Mouse (Mus musculus) lung, postnatal 4 days (tissue): ENCODE results near the gene Tppp3.
A peak's percentile ranks its signal among the peaks of the same experiment; 100 is the strongest.

Experiments
- DNase-seq, 2 experiments: peaks; one replicate each; pipeline ENCODE4 v3.0.0; 2021

Gene Tppp3

DNA sequence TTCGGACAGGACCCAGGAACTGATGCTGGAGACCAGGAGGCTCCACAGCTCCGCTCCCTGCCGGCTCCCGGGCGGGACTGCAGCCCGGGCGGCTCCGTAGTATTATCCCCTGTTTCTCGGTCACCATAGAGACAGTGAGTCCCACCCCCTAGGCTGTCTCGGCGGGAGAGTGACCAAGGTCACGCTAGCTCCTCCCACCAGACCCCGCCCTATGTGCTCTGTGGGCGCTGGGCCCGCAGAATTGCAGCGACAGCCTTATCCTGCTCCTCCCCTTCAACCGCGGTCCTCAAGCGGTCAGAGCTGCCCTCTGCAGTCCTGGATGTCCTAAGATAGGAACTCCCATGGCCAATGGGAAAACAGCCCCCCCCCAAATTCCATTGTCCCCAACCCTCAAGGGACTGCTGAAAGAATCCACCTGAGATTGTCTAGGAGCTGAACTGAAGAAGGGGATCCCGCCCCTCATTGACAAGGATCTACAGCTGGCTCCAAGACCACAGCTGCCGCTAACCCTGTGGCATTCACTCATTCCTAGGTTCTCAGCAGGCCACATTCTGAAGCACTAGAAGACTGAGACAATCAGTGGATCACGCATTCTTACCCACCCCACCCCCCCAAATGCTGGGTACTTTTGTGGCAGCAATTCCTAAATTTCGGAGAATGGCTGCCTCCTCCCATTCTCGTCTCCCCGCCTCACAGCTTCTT lies at the start of gene Tppp3:
TSS of gene Tppp3 (minus strand) at position 213 of the 702 bp plus-strand sequence.
- DNase-seq: peak; percentile 98

DNA sequence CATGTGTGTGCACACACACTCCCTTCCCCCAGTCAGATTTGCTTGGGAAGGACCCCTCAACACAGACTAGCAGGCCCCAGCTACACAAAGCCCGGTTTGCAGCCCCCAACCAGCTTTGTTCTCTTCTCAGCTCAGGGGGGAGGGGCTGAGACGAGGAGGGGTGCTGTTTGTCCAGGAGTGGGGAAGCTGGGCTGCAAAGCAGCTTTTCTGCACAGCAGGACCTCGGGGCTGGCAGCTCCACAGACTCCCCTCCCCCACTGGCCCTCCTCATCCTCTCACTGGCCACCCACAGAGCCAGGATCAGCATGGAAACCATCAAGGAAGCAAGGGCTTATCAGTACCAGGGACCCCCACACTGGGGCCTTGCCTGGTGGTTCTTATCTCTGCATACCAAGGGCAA lies 49.7 kb upstream of the Tppp3 start:
- DNase-seq: no peak

DNA sequence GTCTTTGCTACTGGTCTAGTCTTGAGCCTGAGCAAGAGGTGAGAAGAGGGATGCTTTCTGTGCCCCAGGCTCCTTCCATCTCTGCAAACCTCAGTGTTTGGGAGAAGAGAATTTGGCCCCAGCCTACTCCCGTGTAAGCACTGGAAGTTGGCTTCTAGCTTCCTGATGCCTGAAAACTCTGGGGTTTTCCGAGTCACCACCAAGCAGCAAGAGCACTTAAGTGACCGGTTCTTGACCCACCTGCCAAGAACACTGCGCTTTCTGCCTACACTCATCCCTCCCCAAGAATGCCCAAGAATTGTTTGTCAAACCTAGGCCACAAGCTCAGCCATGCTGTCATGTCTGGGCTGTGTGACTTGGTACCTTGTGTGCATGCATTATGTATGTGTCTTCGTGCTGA lies 49.2 kb upstream of the Tppp3 start:
- no peak for DNase-seq

DNA sequence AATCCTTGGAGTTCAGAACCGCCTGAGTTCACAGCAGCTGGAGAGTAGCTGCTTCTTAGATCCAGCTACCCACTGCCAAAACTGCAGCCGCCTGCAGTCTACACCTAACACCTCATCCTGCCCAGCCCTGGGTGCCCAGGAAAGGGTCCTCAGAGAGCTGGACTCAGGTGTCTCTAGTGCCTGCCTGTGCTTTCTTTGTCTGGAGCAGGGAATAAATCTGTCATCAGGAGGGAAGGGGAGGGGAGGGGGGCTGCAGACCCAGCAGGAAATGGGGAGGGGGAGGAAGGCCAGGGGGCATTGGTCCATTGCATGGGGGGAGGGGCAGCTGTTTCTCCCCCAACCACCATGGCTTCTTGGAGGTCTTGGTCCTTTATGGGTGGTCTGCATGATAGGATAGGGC lies 48.3 kb upstream of the Tppp3 start:
- DNase-seq: peak in 1 of 2 experiments; percentile 62

DNA sequence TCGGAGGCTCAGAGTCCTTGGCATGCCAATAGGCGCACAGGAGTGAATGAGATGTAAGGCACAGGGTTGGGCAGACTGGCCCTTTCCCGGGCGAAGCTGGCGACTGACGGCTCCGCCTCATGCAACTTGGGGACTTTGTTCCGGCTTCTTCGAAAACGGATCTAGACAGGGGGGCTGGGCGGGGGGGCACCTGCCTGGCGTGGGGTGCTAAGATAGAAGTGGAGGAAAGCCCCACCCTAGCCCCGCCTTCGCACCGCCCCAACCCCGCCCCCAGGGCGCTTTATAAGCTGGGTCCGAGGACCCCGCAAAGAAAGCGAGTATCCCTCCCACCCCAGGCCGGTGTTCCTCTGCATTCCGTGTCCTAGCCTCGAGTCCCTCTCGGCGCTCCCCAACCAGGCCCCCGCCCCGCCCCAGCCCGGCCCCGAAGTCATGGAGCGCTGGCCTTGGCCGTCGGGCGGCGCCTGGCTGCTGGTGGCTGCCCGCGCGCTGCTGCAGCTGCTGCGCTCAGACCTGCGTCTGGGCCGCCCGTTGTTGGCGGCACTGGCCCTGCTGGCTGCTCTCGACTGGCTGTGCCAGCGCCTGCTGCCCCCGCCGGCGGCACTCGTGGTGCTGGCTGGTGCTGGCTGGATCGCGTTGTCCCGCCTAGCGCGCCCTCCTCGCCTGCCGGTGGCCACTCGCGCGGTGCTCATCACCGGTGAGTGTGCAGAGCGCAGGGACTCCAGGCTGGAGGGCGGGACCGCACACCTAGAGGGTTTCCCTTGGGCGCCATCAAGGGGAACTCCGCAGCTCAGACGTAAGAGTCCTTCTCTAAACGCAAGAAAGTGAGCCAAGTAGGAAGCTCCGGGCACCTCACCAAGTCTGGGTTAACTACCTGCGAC lies 47.3 kb upstream of the Tppp3 start, which contains the start of gene Hsd11b2:
TSS of gene Hsd11b2 (plus strand) at position 320 of the 878 bp plus-strand sequence.
- peak; percentile 65 to 77 for DNase-seq

DNA sequence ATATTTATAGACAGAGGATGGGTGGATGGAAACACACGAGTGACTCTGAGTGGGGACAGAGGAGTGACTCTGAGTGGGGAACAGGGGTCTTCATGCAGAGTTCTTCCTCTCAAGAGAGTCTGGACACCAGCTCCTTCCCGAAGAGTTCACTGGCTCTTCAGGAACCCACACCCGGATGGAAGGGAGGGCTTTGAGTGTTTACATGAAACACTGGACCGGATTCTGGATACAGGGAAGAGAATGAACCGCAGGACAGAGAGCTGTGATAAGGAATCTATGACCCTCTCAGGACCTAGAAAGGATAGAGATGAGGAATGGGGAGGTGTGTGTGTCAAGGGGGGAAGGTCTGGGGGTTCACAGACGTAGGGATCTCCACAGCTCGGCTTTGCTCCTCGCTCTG lies 46.0 kb upstream of the Tppp3 start:
- no peak for DNase-seq

DNA sequence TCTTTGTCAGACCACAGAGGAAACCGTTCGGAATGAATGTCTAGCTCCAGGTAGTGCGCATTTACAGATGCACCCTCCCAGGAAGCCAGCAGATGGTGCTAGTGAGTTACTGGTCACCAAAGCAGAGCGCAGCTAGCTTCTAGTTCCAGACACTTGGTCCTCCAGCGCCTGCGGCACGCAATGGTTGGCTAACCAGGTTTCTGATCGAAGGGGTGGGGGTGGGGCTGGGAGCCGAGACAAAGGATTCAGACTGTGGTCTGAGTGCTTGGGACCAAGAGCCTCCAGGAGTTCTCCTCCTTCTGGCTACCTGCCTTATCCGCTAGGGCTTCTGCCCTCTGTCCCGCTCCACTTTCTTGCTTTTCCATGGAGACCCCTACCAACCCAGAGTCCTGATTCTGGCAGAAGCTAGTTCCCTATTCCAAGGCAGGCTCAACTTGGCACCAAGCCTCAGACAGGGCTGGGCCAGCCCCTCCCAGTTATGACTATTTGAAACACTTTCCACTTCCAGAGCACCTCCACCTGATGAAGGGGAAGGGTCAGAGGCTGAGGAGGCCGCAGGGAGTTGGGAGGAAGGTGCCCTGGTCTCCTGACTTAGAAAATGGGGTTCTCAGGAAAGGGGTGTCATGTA lies 44.8 kb upstream of the Tppp3 start:
- DNase-seq: peak; percentile 80 to 85

DNA sequence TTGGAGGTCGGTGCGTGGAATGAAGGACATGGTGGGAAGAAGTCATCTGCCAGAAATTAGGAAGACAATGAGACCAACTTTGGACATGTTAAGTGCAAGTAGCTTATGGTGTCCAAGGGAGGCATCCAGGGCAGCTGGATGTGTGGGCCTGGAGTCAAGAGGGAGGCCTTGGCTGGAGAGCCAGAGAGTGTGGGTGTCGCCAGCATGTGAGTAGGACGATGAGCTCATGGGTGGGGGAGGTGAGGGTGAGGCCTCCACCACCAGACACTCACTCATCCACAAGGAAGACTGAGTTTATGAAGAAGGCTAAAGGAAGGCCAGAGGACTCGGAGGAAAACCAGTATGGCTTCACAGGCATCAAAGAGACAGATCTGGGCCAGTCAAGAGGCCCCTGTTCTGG lies 43.3 kb upstream of the Tppp3 start:
- peak; percentile 50 to 70 for DNase-seq

DNA sequence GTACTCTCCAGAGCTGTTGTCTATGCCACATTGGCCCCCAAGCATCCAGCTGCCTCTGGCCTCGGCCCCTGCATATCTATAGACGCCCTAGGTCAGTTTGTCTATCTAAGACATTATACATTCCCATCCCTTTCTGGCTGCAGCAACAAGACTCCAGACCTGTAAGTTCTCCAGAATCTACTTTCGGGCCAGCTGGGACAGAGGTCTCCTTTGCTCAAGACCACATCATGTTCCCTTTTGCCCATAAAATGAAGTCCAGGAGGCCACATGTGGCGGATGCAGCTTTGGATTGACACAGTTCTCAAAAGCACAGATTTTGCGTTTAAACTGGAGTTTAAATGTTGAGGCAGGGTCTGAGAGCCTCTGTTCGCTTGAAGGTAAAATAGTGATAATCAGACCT lies 42.9 kb upstream of the Tppp3 start:
- no peak for DNase-seq

DNA sequence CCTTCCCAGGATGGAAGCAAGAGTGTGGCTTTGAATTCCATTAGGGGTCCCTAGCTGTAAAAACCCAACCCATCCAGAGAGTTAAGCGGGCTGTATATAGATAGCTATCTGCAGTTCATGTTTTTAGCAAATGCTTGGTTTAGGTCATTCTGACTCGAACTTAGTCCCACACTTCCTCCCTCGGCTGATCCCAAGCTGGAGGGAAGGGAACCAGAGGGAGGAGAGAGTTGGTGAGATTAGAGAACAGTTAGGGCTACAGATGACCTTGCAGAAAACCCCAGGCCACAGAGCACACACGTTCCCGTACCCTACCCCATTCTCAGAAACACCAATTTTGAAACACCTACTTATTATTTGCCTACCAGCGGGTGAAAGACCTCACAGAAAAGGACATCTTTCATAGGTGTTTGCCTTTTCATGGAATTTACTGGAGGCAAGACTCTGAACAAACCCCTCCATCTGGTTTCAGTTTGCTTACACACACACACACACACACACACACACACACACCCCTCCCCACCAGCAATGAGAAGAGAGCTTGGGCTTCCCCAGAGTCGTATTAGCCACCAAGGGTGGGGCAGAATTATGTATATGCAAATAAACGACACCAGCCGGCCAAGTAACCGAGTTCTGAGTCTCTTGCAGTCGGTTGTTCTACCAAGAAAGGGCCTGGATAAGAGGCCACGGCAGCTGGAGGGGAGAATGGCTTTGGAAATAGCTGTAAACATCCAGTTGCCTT lies 38.8 kb upstream of the Tppp3 start:
- DNase-seq: no peak

DNA sequence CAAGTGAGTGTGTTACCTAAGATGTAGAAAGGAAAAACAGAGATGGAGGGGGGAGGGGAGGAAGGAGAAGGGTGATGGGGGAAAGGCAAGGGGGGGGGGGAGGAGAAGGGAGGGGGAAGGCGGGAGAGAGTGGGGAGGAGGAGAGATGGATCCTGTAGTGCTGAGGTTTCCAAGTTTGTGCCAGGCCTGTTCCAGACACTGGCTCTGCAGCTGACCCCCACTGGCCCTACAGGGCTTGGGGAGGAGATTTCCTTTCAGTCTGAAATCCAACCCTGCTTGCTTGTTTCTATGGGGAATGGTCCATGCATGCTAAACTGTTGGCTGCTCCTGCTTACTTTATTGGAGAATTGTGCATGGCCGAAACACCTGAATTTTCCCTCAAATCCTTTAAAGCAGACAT lies 37.4 kb upstream of the Tppp3 start:
- no peak for DNase-seq

DNA sequence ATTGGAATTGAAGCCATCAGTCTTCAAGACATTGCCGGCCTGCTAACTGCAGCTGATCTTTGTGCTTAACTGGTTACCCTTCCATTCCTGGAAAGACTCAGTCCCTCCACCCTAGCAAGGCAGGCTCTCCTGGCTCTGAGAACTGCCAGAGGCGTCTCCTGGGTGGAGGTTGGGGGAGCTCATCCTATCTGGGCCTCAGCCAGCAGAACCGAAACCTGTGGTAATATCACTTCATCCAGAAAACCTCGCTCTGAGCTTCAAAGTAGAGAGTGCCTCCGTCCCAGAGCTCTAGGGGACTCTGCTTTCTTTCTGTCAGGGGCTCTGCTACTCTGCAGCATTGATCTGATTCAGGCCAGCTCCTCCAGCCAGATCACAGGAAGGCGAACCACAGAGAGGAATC lies 35.7 kb upstream of the Tppp3 start:
- DNase-seq: peak in 1 of 2 experiments; percentile 18

DNA sequence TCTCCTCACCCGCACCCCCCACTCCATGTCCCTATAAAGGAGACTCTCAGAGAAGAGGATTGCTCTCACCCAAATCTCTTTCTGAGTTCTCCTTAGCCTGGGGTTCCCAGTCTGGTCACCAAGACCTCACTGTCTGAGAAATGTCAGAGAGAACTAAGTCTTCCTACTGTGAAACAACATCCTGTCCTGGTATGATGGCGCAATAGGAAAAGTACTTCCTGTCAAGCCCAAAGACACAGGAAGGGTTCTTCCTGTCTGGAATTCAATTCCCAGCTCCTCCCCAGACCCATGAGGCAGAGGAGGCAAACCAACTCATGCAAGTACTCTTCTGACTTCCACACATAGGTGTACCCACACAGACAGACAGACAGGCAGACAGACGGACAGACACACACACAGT lies 33.3 kb upstream of the Tppp3 start:
- DNase-seq: peak; percentile 18 to 25

DNA sequence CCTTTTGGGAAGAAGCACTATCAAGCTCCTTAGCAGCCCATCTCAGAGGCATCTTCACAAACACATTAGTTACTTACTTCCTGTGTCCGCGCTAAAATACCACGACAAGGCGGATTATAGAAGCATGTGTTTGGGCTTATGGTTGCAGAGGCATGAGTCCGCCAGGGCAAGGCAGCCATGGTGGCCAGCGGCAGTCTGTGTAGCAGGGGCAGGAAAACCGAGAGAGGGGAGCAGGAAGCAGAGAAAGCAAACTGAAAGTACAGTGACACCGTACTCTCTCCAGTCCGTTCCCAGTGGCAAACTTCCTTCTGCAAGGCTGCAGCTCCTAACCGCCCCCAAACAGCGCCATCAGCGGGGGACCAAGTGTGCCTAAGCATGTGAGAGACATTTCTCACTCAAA lies 28.5 kb upstream of the Tppp3 start:
- DNase-seq: peak in 1 of 2 experiments; percentile 23

DNA sequence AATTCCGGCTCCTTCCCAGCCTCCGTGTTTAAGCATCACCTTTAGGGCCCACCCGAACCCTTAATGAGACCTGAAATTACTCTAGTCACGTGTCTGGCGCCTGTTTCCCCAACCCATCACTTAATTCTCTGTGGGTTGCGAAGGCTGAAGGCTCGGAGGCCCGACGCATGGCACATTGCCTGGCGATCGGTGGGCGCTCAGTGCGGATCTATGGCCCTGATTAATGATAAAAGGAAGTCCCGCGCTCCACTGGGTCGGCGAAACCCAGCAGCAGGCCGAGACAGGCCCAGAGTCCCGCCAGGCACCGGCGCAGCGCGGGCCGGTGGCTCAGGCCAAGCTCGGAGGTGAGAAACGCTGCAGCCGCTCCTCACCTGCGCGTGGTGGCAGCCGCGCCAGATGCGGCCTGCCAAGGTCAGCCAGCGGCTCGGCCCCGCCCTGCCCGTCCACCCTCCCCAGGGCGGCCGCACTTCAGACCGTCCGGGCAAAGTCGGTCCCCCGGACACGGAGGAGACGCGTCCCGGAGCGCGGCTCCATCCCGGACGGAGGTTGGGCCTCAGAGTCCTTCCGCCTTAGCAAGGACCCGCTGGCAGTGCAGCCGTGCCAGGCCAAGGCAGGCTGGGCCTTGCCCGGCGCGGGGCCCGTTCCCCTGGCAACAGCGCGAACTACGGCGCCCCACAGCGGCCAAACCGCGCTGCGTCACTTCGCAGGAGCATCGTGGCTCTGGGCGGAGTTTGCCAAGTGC lies 25.3 kb upstream of the Tppp3 start, which contains the start of gene Zdhhc1:
TSS of gene Zdhhc1 (minus strand) at position 464 of the 742 bp plus-strand sequence.
- DNase-seq: peak; percentile 93

DNA sequence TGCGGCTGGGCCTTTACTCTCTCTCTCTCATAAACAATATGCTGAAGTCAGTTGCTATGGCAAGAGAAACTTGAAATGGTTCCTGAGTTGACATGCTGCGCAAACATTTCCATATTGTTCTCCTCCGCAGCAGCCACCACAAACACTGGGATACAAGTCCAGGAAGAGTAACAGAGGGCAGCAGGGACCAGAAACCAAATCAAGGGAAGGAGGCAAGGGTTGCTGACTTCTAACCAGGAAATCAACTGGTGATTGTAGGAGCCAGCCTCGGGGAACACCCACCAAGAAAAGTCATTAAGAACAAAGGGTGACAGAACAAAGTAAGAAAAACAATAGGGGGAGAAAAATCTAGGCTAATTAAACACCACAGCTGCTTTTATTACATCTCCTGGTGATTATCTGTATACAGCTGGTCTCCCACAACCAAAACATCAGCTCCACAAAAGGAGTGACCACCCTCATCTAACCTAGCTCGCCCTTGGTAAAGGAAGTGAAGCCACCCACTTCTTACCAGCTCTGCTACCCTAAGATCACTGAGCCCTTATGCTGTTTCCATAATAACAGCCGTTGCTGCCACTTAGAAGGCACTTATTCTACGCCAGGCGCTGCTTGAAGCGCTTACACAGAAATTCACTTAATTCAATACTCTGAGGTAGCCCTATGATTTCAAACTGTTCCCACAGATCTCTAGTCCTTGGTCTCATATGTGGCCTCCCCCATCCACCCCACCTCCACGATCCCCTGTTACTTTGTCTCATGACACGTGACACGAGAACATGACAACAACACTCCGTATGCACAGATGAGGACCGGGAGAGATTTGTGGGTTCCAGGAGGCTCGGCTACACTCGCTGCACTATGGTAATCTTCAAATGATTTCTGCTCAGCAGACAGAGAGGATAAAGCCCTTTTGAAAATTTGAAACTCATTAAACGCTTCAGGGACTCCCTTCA lies 24.3 kb upstream of the Tppp3 start:
- peak; percentile 27 to 39 for DNase-seq

DNA sequence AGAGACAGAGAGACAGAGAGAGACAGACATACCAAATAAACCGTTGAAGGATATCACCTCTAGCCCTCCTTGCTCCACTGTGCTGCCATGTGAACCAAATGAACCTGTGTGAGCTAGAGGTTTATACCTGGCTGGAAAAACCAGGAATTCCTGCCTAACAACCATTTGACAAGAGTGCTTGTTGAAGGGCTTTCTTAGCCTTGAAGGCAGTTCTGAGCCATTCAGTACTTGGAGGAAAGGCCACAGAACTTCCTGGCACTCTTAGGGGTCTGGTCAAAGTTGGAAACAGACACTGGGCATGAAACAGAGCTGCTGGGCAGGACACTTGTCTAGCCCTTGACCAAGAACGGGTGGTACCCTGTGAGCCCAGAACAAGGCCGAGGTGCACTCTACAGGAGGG lies 23.2 kb upstream of the Tppp3 start:
- DNase-seq: peak in 1 of 2 experiments; percentile 39

DNA sequence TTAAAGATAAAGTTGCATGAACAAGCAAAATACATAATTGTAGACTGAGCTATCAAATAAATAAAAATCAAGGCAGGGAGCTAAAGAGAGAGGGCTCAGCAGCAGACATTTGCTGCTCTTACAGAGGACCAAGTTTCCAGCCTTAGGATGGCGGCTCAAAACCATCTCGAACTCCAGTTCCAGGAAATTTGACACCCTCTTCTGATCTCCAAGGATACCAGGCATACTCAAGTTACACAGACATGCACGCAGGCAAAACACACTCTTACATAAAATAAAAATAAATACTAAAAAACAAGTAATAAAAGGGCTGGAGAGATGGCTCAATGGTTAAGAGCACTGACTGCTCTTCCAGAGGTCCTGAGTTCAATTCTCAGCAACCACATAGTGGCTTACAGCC lies 22.2 kb upstream of the Tppp3 start:
- peak in 1 of 2 experiments; percentile 8 for DNase-seq

DNA sequence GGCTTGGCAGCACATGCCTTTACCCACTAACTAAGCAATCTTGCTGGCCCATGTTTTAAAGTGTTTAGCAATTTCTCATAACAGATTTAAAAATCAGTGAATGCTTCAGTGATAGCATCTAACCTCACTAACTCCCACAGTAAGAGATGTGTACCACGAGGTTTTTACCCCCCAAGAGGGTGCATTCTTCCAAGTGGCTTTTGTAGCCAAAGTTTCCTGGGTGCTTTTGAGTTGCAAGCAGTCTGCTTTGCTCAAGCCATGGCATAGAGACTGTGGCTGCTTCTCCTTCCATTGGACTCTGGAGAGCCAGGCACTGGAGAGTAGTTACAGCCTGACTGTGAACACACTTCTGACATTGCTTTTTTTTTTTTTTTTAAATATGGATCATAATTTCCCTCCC lies 18.0 kb upstream of the Tppp3 start:
- no peak for DNase-seq

DNA sequence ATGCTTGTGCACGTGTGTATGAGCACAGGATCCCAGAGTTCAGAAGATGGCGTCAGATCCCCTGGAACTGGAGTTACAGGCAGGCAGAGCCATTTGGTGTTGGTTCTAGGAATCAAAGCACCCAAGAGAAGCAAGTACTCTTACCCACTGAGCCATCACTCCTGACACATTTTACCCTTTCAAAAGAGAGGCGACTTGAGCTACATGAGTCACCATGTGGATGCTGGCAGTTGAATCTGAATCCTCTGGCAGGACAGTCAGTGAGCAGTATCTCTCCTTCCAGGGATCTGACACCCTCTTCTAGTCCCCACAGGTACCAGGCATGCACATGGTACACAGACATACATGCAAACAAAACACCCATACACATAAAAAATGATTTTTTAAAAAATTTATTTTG lies 16.8 kb upstream of the Tppp3 start:
- DNase-seq: peak in 1 of 2 experiments; percentile 5

DNA sequence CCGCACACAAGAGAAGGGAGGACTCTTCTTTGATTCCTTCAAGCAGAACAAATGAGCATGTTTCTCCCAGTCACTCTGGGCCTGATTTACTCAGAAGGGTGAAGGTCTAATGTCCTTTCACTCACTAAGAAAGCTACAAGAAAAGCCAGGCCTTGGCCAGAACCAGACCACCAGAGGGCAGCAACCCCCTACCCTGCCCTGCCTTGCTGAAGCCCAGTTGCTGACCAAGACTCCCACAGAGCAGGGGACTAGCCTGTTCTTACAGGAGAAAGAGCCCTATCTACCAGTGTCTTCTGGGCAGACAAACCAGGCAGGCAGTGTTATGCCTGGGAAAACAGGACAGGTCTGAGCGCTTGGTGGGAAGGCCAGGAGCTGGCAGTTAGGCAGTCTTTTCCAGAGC lies 13.1 kb upstream of the Tppp3 start:
- DNase-seq: peak; percentile 76 to 78
